Mouse (Mus musculus): ENCODE results near the gene Lrrc26. TPM values are rescaled to one million over a fixed set of nuclear protein-coding genes. Genes with fewer than 3 reads are reported as not detected.

The Lrrc26 gene
- polyA plus RNA-seq, 1 experiment from 2014 or later, result 0.89 TPM

- H3K27me3 ChIP-seq (ENCODE audit: control insufficient read depth, insufficient read depth, low read length), result peaks cover 73% of the 10 kb centered on the region
- H3K27ac ChIP-seq (ENCODE audit: low read length), result no peak overlapping the region
- peak overlapping the region; percentile 49 for H3K4me2 ChIP-seq (ENCODE audit: low read depth, low read length)
- peaks cover 13% of the 10 kb centered on the region for H3K4me1 ChIP-seq (ENCODE audit: control insufficient read depth, insufficient read depth, low read length)
- no peaks in the 10 kb centered on the region for H3K9me3 ChIP-seq (replicated peaks; ENCODE audit: control insufficient read depth, low read length)
- H3K4me3 ChIP-seq (ENCODE audit: low read length), result peak overlapping the region; percentile 41
- WGBS, result 2% methylated on average over 54 of the region's 54 CpGs
- H3K36me3 ChIP-seq (ENCODE audit: control insufficient read depth, insufficient read depth), result peaks cover 6% of the 10 kb centered on the region
- no peak overlapping the region for H3K9ac ChIP-seq (ENCODE audit: low read length)
- ATAC-seq (replicated peaks; ENCODE audit: extremely low read depth, insufficient read depth, low FRiP score), result no peak
Observed at GRCm38 (mm10) chr2:25290101-25290815, 543 bp downstream of the Lrrc26 start.

- no peak for ATAC-seq (replicated peaks; ENCODE audit: extremely low read depth, insufficient read depth, low FRiP score)
- peaks cover 13% of the 10 kb centered on the region for H3K4me1 ChIP-seq (ENCODE audit: control insufficient read depth, insufficient read depth, low read length)
- WGBS, result 2% methylated on average over 18 of the region's 18 CpGs
- no peak overlapping the region for H3K9ac ChIP-seq (ENCODE audit: low read length)
- peak overlapping the region; percentile 49 for H3K4me2 ChIP-seq (ENCODE audit: low read depth, low read length)
- peaks cover 78% of the 10 kb centered on the region for H3K27me3 ChIP-seq (ENCODE audit: control insufficient read depth, insufficient read depth, low read length)
- H3K9me3 ChIP-seq (replicated peaks; ENCODE audit: control insufficient read depth, low read length), result no peaks in the 10 kb centered on the region
- no peak overlapping the region for H3K27ac ChIP-seq (ENCODE audit: low read length)
- H3K36me3 ChIP-seq (ENCODE audit: control insufficient read depth, insufficient read depth), result peaks cover 2% of the 10 kb centered on the region; the same call in 1 of the 2 replicates
- peak overlapping the region; percentile 41 for H3K4me3 ChIP-seq (ENCODE audit: low read length)
Observed at GRCm38 (mm10) chr2:25290816-25291130, 1.1 kb downstream of the Lrrc26 start.

- no peak overlapping the region for H3K4me2 ChIP-seq (ENCODE audit: low read depth, low read length)
- peaks cover 82% of the 10 kb centered on the region for H3K27me3 ChIP-seq (ENCODE audit: control insufficient read depth, insufficient read depth, low read length)
- no peak for ATAC-seq (replicated peaks; ENCODE audit: extremely low read depth, insufficient read depth, low FRiP score)
- no peak overlapping the region for H3K27ac ChIP-seq (ENCODE audit: low read length)
- no peaks in the 10 kb centered on the region for H3K36me3 ChIP-seq (ENCODE audit: control insufficient read depth, insufficient read depth)
- no peak overlapping the region for H3K9ac ChIP-seq (ENCODE audit: low read length)
- peaks cover 13% of the 10 kb centered on the region for H3K4me1 ChIP-seq (ENCODE audit: control insufficient read depth, insufficient read depth, low read length)
- H3K4me3 ChIP-seq (ENCODE audit: low read length), result peak overlapping the region; percentile 41
- no peaks in the 10 kb centered on the region for H3K9me3 ChIP-seq (replicated peaks; ENCODE audit: control insufficient read depth, low read length)
- 8% methylated on average over 32 of the region's 32 CpGs for WGBS
Observed at GRCm38 (mm10) chr2:25291184-25292053, 1.7 kb downstream of the Lrrc26 start.

- Histone ChIP-seq H3K4me2 (ENCODE audit: low read depth, low read length) (peak overlapping the region; percentile 65), H3K27ac (ENCODE audit: low read length) (no peak overlapping the region), H3K36me3 (ENCODE audit: control insufficient read depth, insufficient read depth) (no peaks in the 10 kb centered on the region), H3K4me3 (ENCODE audit: low read length) (peak overlapping the region; percentile 49), H3K9ac (ENCODE audit: low read length) (0 out of 2 replicates have a peak overlapping the region, but pooled peaks have one; percentile 31), H3K27me3 (ENCODE audit: control insufficient read depth, insufficient read depth, low read length) (peaks cover 87% of the 10 kb centered on the region), H3K4me1 (ENCODE audit: control insufficient read depth, insufficient read depth, low read length) (peaks cover 13% of the 10 kb centered on the region), H3K9me3 (replicated peaks; ENCODE audit: control insufficient read depth, low read length) (no peaks in the 10 kb centered on the region)
- no peak for ATAC-seq (replicated peaks; ENCODE audit: extremely low read depth, insufficient read depth, low FRiP score)
- 6% methylated on average over 40 of the region's 43 CpGs for WGBS
Observed at GRCm38 (mm10) chr2:25292054-25292544, 2.4 kb downstream of the Lrrc26 start.

GRCm38 (mm10) chr2:25292856-25293255, 3.1 kb downstream of the Lrrc26 start:
- H3K36me3 ChIP-seq (ENCODE audit: control insufficient read depth, insufficient read depth), result no peaks in the 10 kb centered on the region
- no peak overlapping the region for H3K4me3 ChIP-seq (ENCODE audit: low read length)
- H3K9me3 ChIP-seq (replicated peaks; ENCODE audit: control insufficient read depth, low read length), result no peaks in the 10 kb centered on the region
- H3K4me1 ChIP-seq (ENCODE audit: control insufficient read depth, insufficient read depth, low read length), result peaks cover 13% of the 10 kb centered on the region
- WGBS, result 0% methylated on average over 1 of the region's 1 CpGs
- no peak overlapping the region for H3K4me2 ChIP-seq (ENCODE audit: low read depth, low read length)
- no peak for ATAC-seq (replicated peaks; ENCODE audit: extremely low read depth, insufficient read depth, low FRiP score)
- H3K9ac ChIP-seq (ENCODE audit: low read length), result no peak overlapping the region
- peaks cover 89% of the 10 kb centered on the region for H3K27me3 ChIP-seq (ENCODE audit: control insufficient read depth, insufficient read depth, low read length)
- no peak overlapping the region for H3K27ac ChIP-seq (ENCODE audit: low read length)

- Histone ChIP-seq H3K36me3 (ENCODE audit: control insufficient read depth, insufficient read depth) (no peaks in the 10 kb centered on the region), H3K27me3 (ENCODE audit: control insufficient read depth, insufficient read depth, low read length) (peaks cover 80% of the 10 kb centered on the region), H3K27ac (ENCODE audit: low read length) (no peak overlapping the region), H3K9ac (ENCODE audit: low read length) (no peak overlapping the region), H3K9me3 (replicated peaks; ENCODE audit: control insufficient read depth, low read length) (no peaks in the 10 kb centered on the region), H3K4me3 (ENCODE audit: low read length) (no peak overlapping the region), H3K4me1 (ENCODE audit: control insufficient read depth, insufficient read depth, low read length) (peaks cover 13% of the 10 kb centered on the region), H3K4me2 (ENCODE audit: low read depth, low read length) (no peak overlapping the region)
- ATAC-seq (replicated peaks; ENCODE audit: extremely low read depth, insufficient read depth, low FRiP score), result no peak
- 65% methylated on average over 9 of the region's 9 CpGs for WGBS
Observed at GRCm38 (mm10) chr2:25293706-25294105, 4.0 kb downstream of the Lrrc26 start.

- Histone ChIP-seq H3K9ac (ENCODE audit: low read length) (no peak overlapping the region), H3K27ac (ENCODE audit: low read length) (no peak overlapping the region), H3K4me3 (ENCODE audit: low read length) (no peak overlapping the region), H3K9me3 (replicated peaks; ENCODE audit: control insufficient read depth, low read length) (no peaks in the 10 kb centered on the region), H3K4me1 (ENCODE audit: control insufficient read depth, insufficient read depth, low read length) (peaks cover 2% of the 10 kb centered on the region; the same call in 1 of the 2 replicates), H3K36me3 (ENCODE audit: control insufficient read depth, insufficient read depth) (no peaks in the 10 kb centered on the region), H3K27me3 (ENCODE audit: control insufficient read depth, insufficient read depth, low read length) (peaks cover 47% of the 10 kb centered on the region), H3K4me2 (ENCODE audit: low read depth, low read length) (no peak overlapping the region)
- 73% methylated on average over 8 of the region's 8 CpGs for WGBS
- ATAC-seq (replicated peaks; ENCODE audit: extremely low read depth, insufficient read depth, low FRiP score), result no peak
Observed at GRCm38 (mm10) chr2:25297093-25297492, 7.4 kb downstream of the Lrrc26 start.

GRCm38 (mm10) chr2:25298046-25298445, 8.3 kb downstream of the Lrrc26 start:
- 72% methylated on average over 10 of the region's 10 CpGs for WGBS

GRCm38 (mm10) chr2:25303452-25303851, 13.7 kb downstream of the Lrrc26 start:
- no peaks in the 10 kb centered on the region for H3K36me3 ChIP-seq (ENCODE audit: control insufficient read depth, insufficient read depth)
- H3K4me2 ChIP-seq (ENCODE audit: low read depth, low read length), result no peak overlapping the region
- ATAC-seq (replicated peaks; ENCODE audit: extremely low read depth, insufficient read depth, low FRiP score), result no peak
- H3K9ac ChIP-seq (ENCODE audit: low read length), result no peak overlapping the region
- WGBS, result 68% methylated on average over 3 of the region's 3 CpGs
- 0 out of 2 replicates have a peak, but pooled peaks cover 3% of the 10 kb centered on the region for H3K4me1 ChIP-seq (ENCODE audit: control insufficient read depth, insufficient read depth, low read length)
- H3K9me3 ChIP-seq (replicated peaks; ENCODE audit: control insufficient read depth, low read length), result no peaks in the 10 kb centered on the region
- H3K4me3 ChIP-seq (ENCODE audit: low read length), result no peak overlapping the region
- H3K27me3 ChIP-seq (ENCODE audit: control insufficient read depth, insufficient read depth, low read length), result peaks cover 43% of the 10 kb centered on the region
- H3K27ac ChIP-seq (ENCODE audit: low read length), result no peak overlapping the region

More at GRCm38 (mm10) chr2:25298046-25298445, 8.3 kb downstream of the Lrrc26 start:
- Histone ChIP-seq H3K27me3 (ENCODE audit: control insufficient read depth, insufficient read depth, low read length) (peaks cover 37% of the 10 kb centered on the region), H3K9ac (ENCODE audit: low read length) (no peak overlapping the region), H3K4me2 (ENCODE audit: low read depth, low read length) (no peak overlapping the region), H3K36me3 (ENCODE audit: control insufficient read depth, insufficient read depth) (no peaks in the 10 kb centered on the region), H3K4me3 (ENCODE audit: low read length) (no peak overlapping the region), H3K9me3 (replicated peaks; ENCODE audit: control insufficient read depth, low read length) (no peaks in the 10 kb centered on the region), H3K27ac (ENCODE audit: low read length) (no peak overlapping the region), H3K4me1 (ENCODE audit: control insufficient read depth, insufficient read depth, low read length) (no peaks in the 10 kb centered on the region)
- ATAC-seq (replicated peaks; ENCODE audit: extremely low read depth, insufficient read depth, low FRiP score), result no peak
